Mouse (Mus musculus) cortical plate, adult 2 months (tissue): ENCODE measurements around the gene Ypel2.

Experiments
- CTCF ChIP-seq: fragments of 200-500 bp; IDR thresholded peaks from 2 replicates; pipeline ENCODE4 v1.5.1; 2011; ENCODE audit warnings: mild to moderate bottlenecking, control low read depth, low read length; ENCODE audit not compliant: insufficient read depth; ENCODE audit errors: extremely low read depth
- POLR2A ChIP-seq: fragments of 200-500 bp; IDR thresholded peaks from 2 replicates; pipeline ENCODE4 v1.6.1; 2011; ENCODE audit warnings: mild to moderate bottlenecking, low read length, control low read depth; ENCODE audit not compliant: insufficient read depth; ENCODE audit errors: extremely low read depth

DNA sequence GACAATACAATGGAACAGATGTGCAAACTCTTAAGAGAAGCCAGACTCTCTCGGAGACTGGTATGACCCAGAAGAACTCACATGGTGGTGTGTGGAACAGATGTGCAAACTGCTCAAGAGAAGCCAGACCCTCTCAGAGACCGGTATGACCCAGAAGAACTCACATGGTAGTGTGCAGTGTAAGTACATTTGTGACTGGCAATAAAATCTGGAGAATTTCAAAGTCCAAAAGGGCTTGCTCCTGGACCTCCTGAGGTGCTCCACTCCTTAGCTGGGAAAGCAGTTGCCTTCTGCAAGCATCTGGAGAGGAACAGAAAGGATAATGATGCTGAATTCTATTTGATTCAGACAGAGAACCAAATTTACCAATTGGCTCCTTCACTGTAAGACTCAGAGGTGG, 69.9 kb downstream of the Ypel2 start:
- TF ChIP-seq POLR2A (no peak), CTCF (no peak)
